Mouse (Mus musculus): ENCODE data around the gene M6pr.
"Not testable (repeated sequence)": the region's sequence is repeated elsewhere in the genome, so short reads cannot be mapped to it uniquely, and the experiment has no call there.

The M6pr gene

GRCm38 (mm10) chr6:122344386-122345116 is 36.0 kb downstream of the M6pr start:
- no peak for DNase-seq

DNA sequence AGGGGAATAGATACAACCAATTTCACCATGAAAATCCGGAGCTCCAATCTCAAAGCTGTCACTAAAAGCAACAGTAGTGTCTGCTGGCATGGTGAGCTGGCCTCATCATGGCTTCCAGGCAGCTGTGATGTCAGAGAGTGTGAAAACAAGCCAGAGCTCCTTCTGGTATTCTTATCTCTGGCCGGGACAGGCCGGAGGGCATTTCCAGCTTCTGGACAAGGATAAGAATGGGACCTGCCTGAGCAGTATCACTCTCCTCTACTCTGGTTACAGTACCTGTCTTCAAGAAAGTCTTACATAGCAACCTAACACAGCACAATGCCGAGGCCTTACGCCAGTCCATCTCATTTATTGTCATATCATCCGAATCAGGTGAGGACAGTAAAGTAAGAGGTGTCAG is 37.2 kb downstream of the M6pr start:
- DNase-seq, result no peak

DNA sequence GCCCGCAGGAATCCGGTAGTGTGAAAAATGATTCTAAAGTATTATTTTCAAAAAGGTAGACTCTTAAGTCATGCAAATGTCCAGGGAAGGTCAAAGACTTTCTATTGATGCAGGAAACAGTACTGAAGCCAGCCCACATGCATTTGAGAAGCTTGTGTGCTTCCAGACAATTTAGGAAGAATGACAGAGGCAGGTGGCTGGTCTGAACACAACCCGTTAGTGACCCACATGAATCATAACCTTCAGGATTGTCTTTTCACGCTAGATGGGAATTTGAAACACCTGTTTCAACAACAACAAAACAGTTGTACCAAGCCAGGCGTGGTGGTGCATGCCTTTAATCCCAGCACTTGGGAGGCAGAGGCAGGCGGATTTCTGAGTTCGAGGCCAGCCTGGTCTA is 37.9 kb downstream of the M6pr start:
- no peak for DNase-seq

DNA sequence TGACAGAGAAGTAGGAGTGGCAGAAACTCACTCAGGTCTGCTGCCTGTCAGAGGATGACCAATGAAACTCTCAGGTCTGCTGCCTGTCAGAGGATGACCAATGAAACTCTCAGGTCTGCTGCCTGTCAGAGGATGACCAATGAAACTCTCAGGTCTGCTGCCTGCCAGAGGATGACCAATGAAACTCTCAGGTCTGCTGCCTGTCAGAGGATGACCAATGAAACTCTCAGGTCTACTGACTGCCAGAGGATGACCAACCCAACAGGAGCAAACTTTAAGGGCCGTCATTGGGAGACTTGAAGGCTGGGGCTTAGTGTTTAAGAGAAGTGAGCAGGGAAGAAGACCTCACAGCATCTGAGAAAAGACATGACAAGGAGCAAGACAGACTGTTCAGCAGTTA is 38.8 kb downstream of the M6pr start:
- DNase-seq, result not testable (repeated sequence)

DNA sequence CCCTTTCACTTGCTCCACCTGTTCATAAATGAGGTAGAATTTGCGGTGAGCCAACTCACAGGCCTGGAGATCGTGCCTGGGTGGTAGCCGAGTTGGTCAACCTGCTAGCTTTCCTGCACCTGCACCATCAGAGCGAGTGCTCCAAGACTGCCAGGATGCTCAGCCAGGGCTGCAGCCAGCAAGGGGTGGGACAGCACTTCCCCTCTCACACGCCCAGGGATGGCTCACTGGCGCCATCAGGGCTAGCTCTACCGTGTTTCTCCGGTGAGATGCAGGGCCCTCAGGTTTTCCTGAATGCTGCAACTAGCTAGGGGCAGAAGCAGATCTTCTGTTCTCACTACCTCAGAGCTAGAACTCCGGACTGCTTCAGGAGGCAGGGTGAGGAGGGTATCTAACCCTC is 47.4 kb downstream of the M6pr start:
- DNase-seq, result no peak

- no peak for DNase-seq
Observed at GRCm38 (mm10) chr6:122357089-122357488, 48.6 kb downstream of the M6pr start.

DNA sequence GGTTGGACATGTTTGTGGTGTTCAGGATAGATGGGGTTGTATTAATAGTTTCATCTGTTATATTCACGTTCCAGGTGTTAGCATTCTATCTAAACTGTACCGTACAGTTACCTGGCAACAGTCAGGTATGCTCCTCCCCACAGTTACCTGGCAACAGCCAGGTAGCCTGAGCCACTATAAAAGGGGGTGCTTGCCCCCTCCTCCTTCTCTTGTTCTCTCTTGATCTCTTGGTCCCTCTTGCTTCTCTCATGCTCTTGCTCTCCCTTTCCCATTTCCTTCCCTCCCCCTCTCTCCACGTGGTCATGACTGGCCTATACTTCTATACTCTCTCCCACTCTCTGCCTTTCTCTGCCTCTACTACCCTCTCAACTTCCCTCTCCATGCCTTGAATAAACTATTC is 57.2 kb downstream of the M6pr start:
- DNase-seq, result no peak

- no peak for DNase-seq
Observed at GRCm38 (mm10) chr6:122366287-122366686, 57.8 kb downstream of the M6pr start.

DNA sequence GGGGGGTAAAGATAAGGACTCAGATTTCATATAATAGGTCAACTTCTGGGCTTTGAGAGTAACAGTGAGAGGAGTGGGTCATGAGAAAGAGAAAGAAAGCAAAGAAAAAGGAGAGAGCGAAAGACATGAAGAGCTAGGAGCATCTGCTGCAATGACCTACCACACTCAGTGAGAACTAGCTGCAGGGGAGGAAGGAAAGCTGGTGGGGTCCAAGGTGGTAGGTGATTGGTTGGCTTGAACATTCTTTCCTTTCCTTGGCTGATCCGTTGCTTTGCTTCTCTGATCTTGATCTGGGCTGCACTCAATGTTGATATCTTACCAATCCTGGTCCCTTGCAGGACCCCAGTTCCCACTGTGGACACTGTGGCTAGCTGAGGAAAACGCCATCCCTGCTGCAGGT is 58.5 kb downstream of the M6pr start:
- DNase-seq, result no peak
